Mouse (Mus musculus) forebrain, embryonic 16.5 days (tissue): ENCODE data around the gene Asic1. TPM values are rescaled to one million over a fixed set of nuclear protein-coding genes. Genes with fewer than 3 reads are reported as not detected.
A peak's percentile ranks its signal among the peaks of the same experiment; 100 is the strongest.
"Not testable (repeated sequence)": the region's sequence is repeated elsewhere in the genome, so short reads cannot be mapped to it uniquely, and the experiment has no call there.

Experiments used
- ATAC-seq: fragments of 200-750 bp; cut with Nextera tagmentation; 2 replicates; pipeline ENCODE4 v1.8.0; 2017; ENCODE audit warnings: mild to moderate bottlenecking, moderate library complexity
- H3K27ac ChIP-seq: fragments of 300-500 bp; sonication (generic); 2 replicates; pipeline ENCODE4 v1.5.1; 2014; ENCODE audit warnings: low read length, control low read depth
- H3K27me3 ChIP-seq: fragments of 300-500 bp; sonication (generic); replicated peaks from 2 replicates; pipeline ENCODE4 v1.6.1; 2014; ENCODE audit warnings: low read length; ENCODE audit not compliant: control insufficient read depth, insufficient read depth
- H3K36me3 ChIP-seq: fragments of 300-500 bp; sonication (generic); 2 replicates; pipeline ENCODE4 v1.6.1; 2014; ENCODE audit not compliant: control insufficient read depth, insufficient read depth
- H3K4me1 ChIP-seq: fragments of 300-500 bp; sonication (generic); replicated peaks from 2 replicates; pipeline ENCODE4 v1.6.1; 2014; ENCODE audit warnings: low read length; ENCODE audit not compliant: control insufficient read depth, insufficient read depth
- H3K4me2 ChIP-seq: fragments of 300-500 bp; sonication (generic); 2 replicates; pipeline ENCODE4 v1.6.1; 2014; ENCODE audit warnings: mild to moderate bottlenecking, low read length, control low read depth
- H3K4me3 ChIP-seq: fragments of 300-500 bp; sonication (generic); replicated peaks from 2 replicates; pipeline ENCODE4 v1.5.1; 2014; ENCODE audit warnings: mild to moderate bottlenecking, low read length, control low read depth
- H3K9ac ChIP-seq: fragments of 300-500 bp; sonication (generic); replicated peaks from 2 replicates; pipeline ENCODE4 v1.6.1; 2014; ENCODE audit warnings: low read depth, low read length, control low read depth
- H3K9me3 ChIP-seq: fragments of 300-500 bp; sonication (generic); 2 replicates; pipeline ENCODE4 v1.6.1; 2016; ENCODE audit warnings: low read length; ENCODE audit not compliant: control insufficient read depth
- WGBS: fragments of 180-500 bp; shearing (Covaris S2); extraction: QIAGEN DNeasy Blood & Tissue Kit; methylation state at CpG from one replicate; pipeline ENCODE4 v1.1.7; 2014; 5-methylcytosine and 5-hydroxymethylcytosine counted together
- polyA plus RNA-seq: library from polyadenylated mRNA; unstranded; fragments of >200 nt; fragmentation: Nextera tagmentation; extraction: Ambion mirVana; gene quantifications from 2 replicates; pipeline ENCODE4 v1.2.1, GENCODE M21; 2015

The Asic1 gene
- polyA plus RNA-seq, 1 experiment from 2014 or later = 37.4 TPM

- no peaks in the 10 kb centered on the region for H3K36me3 ChIP-seq
- H3K27ac ChIP-seq = no peak overlapping the region
- no peaks in the 10 kb centered on the region for H3K27me3 ChIP-seq
- H3K4me2 ChIP-seq = no peak overlapping the region
- H3K9me3 ChIP-seq = no peaks in the 10 kb centered on the region
- WGBS = 14% methylated on average over 4 of the region's 4 CpGs
- no peak overlapping the region for H3K9ac ChIP-seq
- no peak overlapping the region for H3K4me3 ChIP-seq
- no peak for ATAC-seq
- H3K4me1 ChIP-seq = peaks cover 19% of the 10 kb centered on the region
These were observed 20.8 kb downstream of the Asic1 start for GRCm38 (mm10) chr15:99690924-99691323.

GRCm38 (mm10) chr15:99691976-99692375, 21.8 kb downstream of the Asic1 start:
- Histone ChIP-seq H3K4me1 (peaks cover 19% of the 10 kb centered on the region), H3K9me3 (no peaks in the 10 kb centered on the region), H3K9ac (peak overlapping the region; percentile 36; the same call in 1 of the 2 replicates), H3K27ac (no peak overlapping the region), H3K4me3 (no peak overlapping the region), H3K36me3 (peaks cover 2% of the 10 kb centered on the region), H3K4me2 (no peak overlapping the region), H3K27me3 (peaks cover 4% of the 10 kb centered on the region)
- 59% methylated on average over 9 of the region's 9 CpGs for WGBS
- peak; percentile 29; the same call in 1 of the 2 replicates for ATAC-seq

GRCm38 (mm10) chr15:99697309-99697708, 27.1 kb downstream of the Asic1 start:
- peaks cover 8% of the 10 kb centered on the region; the same call in 1 of the 2 replicates for H3K4me1 ChIP-seq
- no peak overlapping the region for H3K4me3 ChIP-seq
- ATAC-seq = no peak
- peaks cover 9% of the 10 kb centered on the region for H3K27me3 ChIP-seq
- H3K9me3 ChIP-seq = no peaks in the 10 kb centered on the region
- H3K36me3 ChIP-seq = peaks cover 5% of the 10 kb centered on the region
- H3K27ac ChIP-seq = no peak overlapping the region
- no peak overlapping the region for H3K4me2 ChIP-seq
- no peak overlapping the region for H3K9ac ChIP-seq
- WGBS = 47% methylated on average over 2 of the region's 2 CpGs

- Histone ChIP-seq H3K27me3 (peaks cover 9% of the 10 kb centered on the region), H3K4me2 (no peak overlapping the region), H3K4me1 (peaks cover 18% of the 10 kb centered on the region), H3K4me3 (no peak overlapping the region), H3K9ac (no peak overlapping the region), H3K36me3 (peaks cover 5% of the 10 kb centered on the region), H3K9me3 (no peaks in the 10 kb centered on the region), H3K27ac (no peak overlapping the region)
- 43% methylated on average over 20 of the region's 20 CpGs for WGBS
- no peak for ATAC-seq
These were observed 28.4 kb downstream of the Asic1 start for GRCm38 (mm10) chr15:99698533-99699085.

- Histone ChIP-seq H3K9ac (no peak overlapping the region), H3K36me3 (peaks cover 5% of the 10 kb centered on the region), H3K27me3 (peaks cover 9% of the 10 kb centered on the region), H3K4me1 (peaks cover 29% of the 10 kb centered on the region), H3K27ac (no peak overlapping the region), H3K9me3 (no peaks in the 10 kb centered on the region), H3K4me2 (no peak overlapping the region), H3K4me3 (no peak overlapping the region)
- no peak for ATAC-seq
- WGBS = 87% methylated on average over 10 of the region's 10 CpGs
These were observed 29.5 kb downstream of the Asic1 start for GRCm38 (mm10) chr15:99699715-99700114.

GRCm38 (mm10) chr15:99700219-99701106, 30.3 kb downstream of the Asic1 start:
- peaks cover 31% of the 10 kb centered on the region for H3K4me1 ChIP-seq
- ATAC-seq = no peak
- WGBS = 88% methylated on average over 18 of the region's 18 CpGs
- peaks cover 5% of the 10 kb centered on the region for H3K36me3 ChIP-seq
- no peak overlapping the region for H3K4me2 ChIP-seq
- H3K27ac ChIP-seq = no peak overlapping the region
- H3K4me3 ChIP-seq = no peak overlapping the region
- H3K9me3 ChIP-seq = no peaks in the 10 kb centered on the region
- peaks cover 9% of the 10 kb centered on the region for H3K27me3 ChIP-seq
- H3K9ac ChIP-seq = no peak overlapping the region

- ATAC-seq = peak; percentile 0; the same call in 1 of the 2 replicates
- not testable (repeated sequence) for H3K36me3 ChIP-seq, H3K9me3 ChIP-seq, H3K27me3 ChIP-seq
- WGBS = 48% methylated on average over 16 of the region's 16 CpGs
- peak overlapping the region; percentile 93 for H3K27ac ChIP-seq
- H3K9ac ChIP-seq = peak overlapping the region; percentile 90
- peak overlapping the region; percentile 34 for H3K4me2 ChIP-seq
- peaks cover 34% of the 10 kb centered on the region for H3K4me1 ChIP-seq
- peak overlapping the region; percentile 68 for H3K4me3 ChIP-seq
These were observed 31.5 kb downstream of the Asic1 start for GRCm38 (mm10) chr15:99701640-99701998.

- no peaks in the 10 kb centered on the region for H3K9me3 ChIP-seq
- H3K4me3 ChIP-seq = peak within 1 kb of the TSS; percentile 68
- peak within 1 kb of the TSS; percentile 90 for H3K9ac ChIP-seq
- H3K36me3 ChIP-seq = peaks cover 3% of the 10 kb centered on the region
- WGBS = under 1% methylated on average over 63 of the region's 71 CpGs
- peak within 1 kb of the TSS; percentile 93 for H3K27ac ChIP-seq
- peaks cover 2% of the 10 kb centered on the region; the same call in 1 of the 2 replicates for H3K27me3 ChIP-seq
- H3K4me2 ChIP-seq = peak within 1 kb of the TSS; percentile 83
- peak; percentile 98 for ATAC-seq
- H3K4me1 ChIP-seq = peaks cover 34% of the 10 kb centered on the region
These were observed 32.1 kb downstream of the Asic1 start, which contains the start of gene Smarcd1 for GRCm38 (mm10) chr15:99701999-99702900. Gene Smarcd1, plus strand, starts transcription at chr15:99702129.

- Histone ChIP-seq H3K9ac (peak overlapping the region; percentile 90), H3K9me3 (no peaks in the 10 kb centered on the region), H3K27ac (peak overlapping the region; percentile 93), H3K27me3 (no peaks in the 10 kb centered on the region), H3K4me1 (peaks cover 34% of the 10 kb centered on the region), H3K36me3 (peaks cover 10% of the 10 kb centered on the region), H3K4me3 (peak overlapping the region; percentile 68), H3K4me2 (peak overlapping the region; percentile 83)
- no peak for ATAC-seq
- WGBS = 64% methylated on average over 9 of the region's 9 CpGs
These were observed 32.9 kb downstream of the Asic1 start for GRCm38 (mm10) chr15:99703104-99703503.
